Mouse (Mus musculus): ENCODE measurements around the gene Adarb2. TPM values are rescaled to one million over a fixed set of nuclear protein-coding genes. Genes with fewer than 3 reads are reported as not detected.

Gene Adarb2
- total and polyA plus RNA-seq, 3 experiments: not detected

- Histone ChIP-seq H3K36me3 (replicated peaks in 1 of 2; ENCODE audit: control insufficient read depth in 1 of 2, insufficient read depth in 1 of 2, low read length in 1 of 2) (no peaks in the 10 kb centered on the region), H3K4me1 (ENCODE audit: control insufficient read depth in 1 of 2, insufficient read depth in 2 of 2) (peaks cover 2 to 3% of the 10 kb centered on the region in 2 experiments; a peak in 3 of 4 replicates), H3K79me2 (replicated peaks; ENCODE audit: control insufficient read depth, extremely low read depth, insufficient read depth, poor library complexity, severe bottlenecking) (no peaks in the 10 kb centered on the region), H3K4me2 (ENCODE audit: insufficient read depth, low read depth, poor library complexity, severe bottlenecking) (no peak overlapping the region; the same call in 1 of the 2 replicates), H3K27me3 (replicated peaks) (no peaks in the 10 kb centered on the region), H3K4me3 (replicated peaks in 1 of 3; ENCODE audit: low read depth in 2 of 3, low read length in 2 of 3, poor library complexity in 1 of 3) (no peak overlapping the region), H3K9me3 (replicated peaks; ENCODE audit: low read length) (no peaks in the 10 kb centered on the region), H3K27ac (ENCODE audit: insufficient read depth, low read depth) (no peak overlapping the region), H3K9ac (ENCODE audit: insufficient read depth, low read depth) (no peak overlapping the region)
- dilution Hi-C loops (cut with MboI; ENCODE audit: extremely low pct_ligation_motif_present, extremely low pct_unique_long_range_greater_than_20kb, low sequenced_read_pairs) (no loop called here), in situ Hi-C loops (cut with MboI; ENCODE audit: low pct_ligation_motif_present, low pct_unique_long_range_greater_than_20kb, low sequenced_read_pairs) (no loop called here)
- no peak for DNase-seq (ENCODE audit: extremely low read depth)
- TF ChIP-seq ETS1 (conservative IDR thresholded peaks at IDR 0.05; ENCODE audit: low read depth, low read length) (no peak), ZMIZ1 (IDR thresholded peaks at IDR 0.05; ENCODE audit: low read depth, low read length) (no peak), BHLHE40 (IDR thresholded peaks at IDR 0.05; ENCODE audit: low read depth, low read length) (no peak), SIN3A (IDR thresholded peaks at IDR 0.05; ENCODE audit: low read length) (no peak), PAX5 (IDR thresholded peaks at IDR 0.05; ENCODE audit: low read length) (no peak), JUN (IDR thresholded peaks at IDR 0.05; ENCODE audit: insufficient read depth, low read depth, low read length) (no peak), ELF1 (IDR thresholded peaks at IDR 0.05; ENCODE audit: low read depth, low read length) (no peak), NELFE (IDR thresholded peaks at IDR 0.05; ENCODE audit: low read depth, low read length) (no peak), ZNF384 (IDR thresholded peaks at IDR 0.05; ENCODE audit: low read depth, low read length) (no peak), USF1 (IDR thresholded peaks at IDR 0.05; ENCODE audit: low read depth, low read length) (no peak), EP300 (IDR thresholded peaks at IDR 0.05; ENCODE audit: low read length) (no peak)
These were observed 546.8 kb downstream of the Adarb2 start for GRCm38 (mm10) chr13:8749451-8749850.

- no peak overlapping the region for H3K4me3 ChIP-seq (replicated peaks in 1 of 3; ENCODE audit: low read depth in 2 of 3, low read length in 2 of 3, poor library complexity in 1 of 3)
- no peaks in the 10 kb centered on the region for H3K4me1 ChIP-seq (ENCODE audit: control insufficient read depth in 1 of 2, insufficient read depth in 2 of 2)
- no peaks in the 10 kb centered on the region for H3K79me2 ChIP-seq (replicated peaks; ENCODE audit: control insufficient read depth, extremely low read depth, insufficient read depth, poor library complexity, severe bottlenecking)
- no peak overlapping the region for H3K27ac ChIP-seq (ENCODE audit: insufficient read depth, low read depth)
- H3K27me3 ChIP-seq (replicated peaks): peaks cover 3% of the 10 kb centered on the region
- no peak overlapping the region for H3K4me2 ChIP-seq (ENCODE audit: insufficient read depth, low read depth, poor library complexity, severe bottlenecking)
- H3K9ac ChIP-seq (ENCODE audit: insufficient read depth, low read depth): no peak overlapping the region
- in situ Hi-C loops (cut with MboI; ENCODE audit: low pct_ligation_motif_present, low pct_unique_long_range_greater_than_20kb, low sequenced_read_pairs) (no loop called here), dilution Hi-C loops (cut with MboI; ENCODE audit: extremely low pct_ligation_motif_present, extremely low pct_unique_long_range_greater_than_20kb, low sequenced_read_pairs) (no loop called here)
- H3K9me3 ChIP-seq (replicated peaks; ENCODE audit: low read length): no peaks in the 10 kb centered on the region
- DNase-seq (ENCODE audit: extremely low read depth): no peak
- no peaks in the 10 kb centered on the region for H3K36me3 ChIP-seq (replicated peaks in 1 of 2; ENCODE audit: control insufficient read depth in 1 of 2, insufficient read depth in 1 of 2, low read length in 1 of 2)
- TF ChIP-seq CHD1 (IDR thresholded peaks at IDR 0.05; ENCODE audit: low read depth, low read length) (no peak), UBTF (IDR thresholded peaks at IDR 0.05; ENCODE audit: low read depth, low read length) (no peak), RCOR1 (conservative IDR thresholded peaks at IDR 0.05; ENCODE audit: low read depth, low read length) (no peak), TBP (conservative IDR thresholded peaks at IDR 0.05; ENCODE audit: low read depth, low read length) (no peak), MYC (IDR thresholded peaks at IDR 0.05; ENCODE audit: low read depth, low read length) (no peak), TCF12 (IDR thresholded peaks at IDR 0.05; ENCODE audit: low read depth, low read length) (no peak), USF2 (conservative IDR thresholded peaks at IDR 0.05; ENCODE audit: low read depth, low read length) (no peak), MAZ (IDR thresholded peaks at IDR 0.05; ENCODE audit: low read depth, low read length) (no peak), GABPA (IDR thresholded peaks at IDR 0.05; ENCODE audit: insufficient replicate concordance, low read depth, low read length) (no peak), BHLHE40 (IDR thresholded peaks at IDR 0.05; ENCODE audit: low read depth, low read length) (no peak), ETS1 (conservative IDR thresholded peaks at IDR 0.05; ENCODE audit: low read depth, low read length) (no peak), RAD21 (IDR thresholded peaks at IDR 0.05; ENCODE audit: low read depth, low read length) (no peak), ZC3H11A (IDR thresholded peaks at IDR 0.05; ENCODE audit: low read depth, low read length) (no peak), MAFK (IDR thresholded peaks at IDR 0.05; ENCODE audit: insufficient replicate concordance, low read length) (no peak), IRF4 (IDR thresholded peaks at IDR 0.05; ENCODE audit: low read depth, low read length) (no peak), POLR2AphosphoS2 (IDR thresholded peaks at IDR 0.05; ENCODE audit: low read depth, low read length) (no peak), POLR2A (IDR thresholded peaks at IDR 0.05; ENCODE audit: low read depth, low read length) (no peak), MEF2A (IDR thresholded peaks at IDR 0.05; ENCODE audit: borderline replicate concordance, low read depth, low read length) (no peak), ZKSCAN1 (IDR thresholded peaks at IDR 0.05; ENCODE audit: borderline replicate concordance, low read depth, low read length) (no peak), HCFC1 (IDR thresholded peaks at IDR 0.05; ENCODE audit: low read depth, low read length) (no peak)
These were observed 558.3 kb downstream of the Adarb2 start for GRCm38 (mm10) chr13:8760940-8761339.
